Mouse (Mus musculus): ENCODE data around the gene Zfp3.

DNA sequence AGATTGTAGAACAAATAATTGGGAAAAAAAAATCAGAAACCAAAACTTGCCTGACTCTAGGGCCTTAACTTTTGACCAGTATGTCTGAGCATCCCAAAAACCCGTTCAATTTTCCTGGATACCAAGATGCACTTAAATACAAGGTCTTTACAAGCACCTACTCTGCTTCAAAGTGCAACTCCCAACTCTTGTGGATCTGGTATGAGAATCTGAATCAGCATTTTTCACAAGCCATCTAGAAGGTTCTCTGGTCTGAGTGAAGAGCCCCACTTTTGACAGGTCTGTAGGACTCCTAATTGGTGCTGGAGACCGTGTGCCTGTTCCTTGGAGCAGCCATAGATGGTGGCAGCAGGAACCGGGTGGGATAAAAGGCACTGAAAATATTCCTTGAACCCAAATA lies 40.4 kb downstream of the Zfp3 start:
- TF ChIP-seq FLI1 (IDR thresholded peaks at IDR 0.05; ENCODE audit: low read length) (no peak), GATA1 (IDR thresholded peaks at IDR 0.05; ENCODE audit: borderline replicate concordance, low read length) (no peak)
